Mouse (Mus musculus) bone marrow, adult 2 months (tissue): Measurements from ENCODE around the gene Pla2g4e.

ENCODE experiments used
- CTCF ChIP-seq: fragments of 200-500 bp; IDR thresholded peaks from 2 replicates; pipeline ENCODE4 v1.5.1; 2011; ENCODE audit warnings: low read length, control low read depth; ENCODE audit not compliant: control insufficient read depth, insufficient read depth
- POLR2A ChIP-seq: fragments of 200-500 bp; IDR thresholded peaks from 2 replicates; pipeline ENCODE4 v1.6.1; 2011; ENCODE audit warnings: low read depth, mild to moderate bottlenecking, control low read depth, low read length, borderline replicate concordance; ENCODE audit not compliant: control insufficient read depth

DNA sequence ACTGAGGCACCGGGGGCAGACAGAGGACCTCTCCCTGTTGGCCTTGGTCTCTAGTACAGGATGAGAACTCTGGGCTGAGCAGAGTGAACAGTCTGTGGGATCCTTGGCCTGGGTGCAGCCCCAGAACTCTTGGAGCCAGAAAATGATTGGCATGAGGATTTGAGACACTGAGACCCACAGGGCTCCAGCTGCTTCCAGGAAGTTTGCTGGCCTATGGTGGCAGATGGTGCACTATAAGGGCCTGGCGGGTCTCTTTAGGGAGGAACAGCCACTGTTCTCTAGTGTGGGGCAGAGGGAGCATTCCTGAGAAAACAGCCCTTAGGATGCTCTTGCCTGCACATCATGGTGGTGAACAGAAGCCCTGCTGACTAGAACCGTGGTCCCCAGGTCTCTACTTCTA, 43.3 kb upstream of the Pla2g4e start:
- TF ChIP-seq POLR2A (no peak), CTCF (no peak)
